ENCODE assay signal across 15 mouse cellular contexts in genomic region chr9:47778438-47778837, GRCm38 (mm10).
DNase-seq lines count a peak whose midpoint lies in the region; ATAC-seq and TF ChIP-seq lines count a peak whose summit lies in the region.
"Had no signal": no experiment of that assay in that cellular context is flagged by ENCODE, and none has a peak within 500 bp of the region (broad histone marks: within the 10 kb centered on the region; RNA-seq: fewer than 3 reads in every experiment).

No protein-coding gene starts in this region.

- no peak for TF ChIP-seq CTCF in layer of hippocampus, adult 2 months (conservative IDR thresholded peaks at IDR 0.05)
- no peak for TF ChIP-seq CTCF in brain, embryonic 14.5 days (IDR thresholded peaks at IDR 0.05; ENCODE audit: borderline replicate concordance, extremely low read depth, insufficient read depth, insufficient read length)

- peaks cover 53% of the 10 kb centered on the region for H3K4me1 ChIP-seq in forebrain, embryonic 13.5 days
- peaks cover 8% of the 10 kb centered on the region for H3K4me1 ChIP-seq in forebrain, embryonic 11.5 days (replicated peaks; ENCODE audit: control insufficient read depth, insufficient read depth, low read length)
- H3K4me1 ChIP-seq: embryonic facial prominence, embryonic 15.5 days had no signal

- DNase-seq in forebrain, embryonic 11.5 days (ENCODE audit: low spot score): no peak
- no peak for DNase-seq in layer of hippocampus, adult 2 months (ENCODE audit: low spot score in 2 of 2)
- DNase-seq in layer of hippocampus, adult 11-12 months (ENCODE audit: low spot score): no peak
- peak; percentile 81 for DNase-seq in brain, embryonic 14.5 days (ENCODE audit: low read depth)
- no peak for DNase-seq in liver
- DNase-seq: cerebellum, adult 8-10 months; heart, adult 18-20 months; kidney, postnatal 14 days; right cerebral cortex, postnatal 14 days; thymus, postnatal 14 days had no signal

- peaks cover 3% of the 10 kb centered on the region; the same call in 1 of the 2 replicates for H3K36me3 ChIP-seq in forebrain, embryonic 13.5 days (ENCODE audit: poor library complexity, severe bottlenecking)
- H3K36me3 ChIP-seq in forebrain, embryonic 11.5 days (ENCODE audit: control insufficient read depth, insufficient read depth, low read length): no peaks in the 10 kb centered on the region
- no peaks in the 10 kb centered on the region for H3K36me3 ChIP-seq in macrophage (ENCODE audit: inconsistent target)
- H3K36me3 ChIP-seq: embryonic facial prominence, embryonic 15.5 days; liver, embryonic 12.5 days had no signal

- H3K79me2 ChIP-seq in macrophage (ENCODE audit: inconsistent target): no peaks in the 10 kb centered on the region

- ATAC-seq in forebrain, embryonic 13.5 days: no peak
- ATAC-seq in forebrain, embryonic 11.5 days (replicated peaks; ENCODE audit: low FRiP score): no peak
- ATAC-seq: intestine, embryonic 16.5 days; liver, embryonic 12.5 days had no signal

- no peak overlapping the region for H3K9ac ChIP-seq in forebrain, embryonic 13.5 days
- no peak overlapping the region for H3K9ac ChIP-seq in forebrain, embryonic 11.5 days (ENCODE audit: low read length)
- H3K9ac ChIP-seq: embryonic facial prominence, embryonic 15.5 days; liver, embryonic 12.5 days had no signal

- no peak overlapping the region for H3K4me2 ChIP-seq in forebrain, embryonic 13.5 days
- H3K4me2 ChIP-seq in forebrain, embryonic 11.5 days (ENCODE audit: low read depth, low read length, severe bottlenecking): no peak overlapping the region
- H3K4me2 ChIP-seq: embryonic facial prominence, embryonic 15.5 days; liver, embryonic 12.5 days had no signal

- no peaks in the 10 kb centered on the region for H3K27me3 ChIP-seq in forebrain, embryonic 13.5 days
- H3K27me3 ChIP-seq in forebrain, embryonic 11.5 days (ENCODE audit: control insufficient read depth, insufficient read depth, low read length): no peaks in the 10 kb centered on the region
- H3K27me3 ChIP-seq: embryonic facial prominence, embryonic 15.5 days; liver, embryonic 12.5 days had no signal

- H3K27ac ChIP-seq in forebrain, embryonic 13.5 days: peak overlapping the region; percentile 51; the same call in 1 of the 2 replicates
- no peak overlapping the region for H3K27ac ChIP-seq in forebrain, embryonic 11.5 days (ENCODE audit: low read depth, low read length)
- H3K27ac ChIP-seq in layer of hippocampus, adult 2 months: peak overlapping the region; percentile 70; the same call in 1 of the 2 replicates
- H3K27ac ChIP-seq in macrophage: peak overlapping the region; percentile 75
- H3K27ac ChIP-seq: embryonic facial prominence, embryonic 15.5 days; liver, embryonic 12.5 days had no signal

- no peaks in the 10 kb centered on the region for H3K9me3 ChIP-seq in forebrain, embryonic 13.5 days (replicated peaks)
- no peaks in the 10 kb centered on the region for H3K9me3 ChIP-seq in forebrain, embryonic 11.5 days (ENCODE audit: control insufficient read depth, low read length)
- H3K9me3 ChIP-seq: embryonic facial prominence, embryonic 15.5 days; liver, embryonic 12.5 days had no signal

- WGBS in forebrain, embryonic 13.5 days: 27% methylated on average over 11 of the region's 11 CpGs
- WGBS in forebrain, embryonic 11.5 days: 50% methylated on average over 11 of the region's 11 CpGs
- WGBS in macrophage (ENCODE audit: missing documents): 89% methylated on average over 11 of the region's 11 CpGs

- TF ChIP-seq POLR2A in brain, embryonic 14.5 days (IDR thresholded peaks at IDR 0.05; ENCODE audit: borderline replicate concordance, extremely low read depth, insufficient read depth, insufficient read length, poor library complexity, severe bottlenecking): no peak

- no peak overlapping the region for H3K4me3 ChIP-seq in forebrain, embryonic 13.5 days
- H3K4me3 ChIP-seq in forebrain, embryonic 11.5 days (ENCODE audit: low read depth, low read length): no peak overlapping the region
- no peak overlapping the region for H3K4me3 ChIP-seq in layer of hippocampus, adult 2 months
- H3K4me3 ChIP-seq in macrophage (ENCODE audit: inconsistent target): no peak overlapping the region
- H3K4me3 ChIP-seq: embryonic facial prominence, embryonic 15.5 days; liver, embryonic 12.5 days had no signal
